Mouse (Mus musculus): Measurements from ENCODE around the gene Acap3.

DNA sequence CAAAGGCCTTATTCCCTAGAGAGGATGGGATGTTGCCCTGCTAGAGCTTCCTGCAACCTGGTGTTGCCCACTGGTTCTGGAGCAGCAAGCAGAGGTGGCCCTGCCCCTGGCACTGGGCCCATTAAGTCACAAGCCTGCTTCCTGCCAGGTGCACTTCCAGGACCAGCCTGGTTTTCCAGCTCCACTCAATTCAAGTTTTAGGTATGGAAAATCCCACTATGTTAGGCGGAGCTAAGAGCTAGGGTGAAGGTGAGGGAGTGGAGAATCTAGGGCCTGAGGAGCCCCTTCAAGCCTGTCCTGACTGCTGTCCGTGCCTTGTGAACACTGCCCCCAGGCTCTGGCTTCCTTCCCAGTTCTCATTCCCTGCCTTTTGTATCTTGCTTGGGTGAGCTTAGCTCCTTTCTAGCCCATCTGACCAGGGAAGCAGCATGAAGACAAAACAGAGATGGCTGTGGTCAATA lies 39.6 kb upstream of the Acap3 start:
- no peak for TF ChIP-seq CTCF (IDR thresholded peaks at IDR 0.05)
- no peak for TF ChIP-seq EP300 (IDR thresholded peaks at IDR 0.05)
